Mouse (Mus musculus) heart, embryonic 10.5 days (tissue): ENCODE data around the gene Ubtf. TPM values are rescaled to one million over a fixed set of nuclear protein-coding genes. Genes with fewer than 3 reads are reported as not detected.

Experiments
- DNase-seq: peaks from one replicate; pipeline ENCODE4 v3.0.0-alpha.2; 2017; ENCODE audit warnings: low spot score
- H3K27ac ChIP-seq: fragments of 300-500 bp; sonication (generic); 2 replicates; pipeline ENCODE4 v1.5.1; 2016; ENCODE audit warnings: mild to moderate bottlenecking
- H3K27me3 ChIP-seq: fragments of 300-500 bp; sonication (generic); 2 replicates; pipeline ENCODE4 v1.6.1; 2016; ENCODE audit warnings: mild to moderate bottlenecking; ENCODE audit not compliant: poor library complexity, insufficient read depth, severe bottlenecking
- H3K36me3 ChIP-seq: fragments of 300-500 bp; sonication (generic); 2 replicates; pipeline ENCODE4 v1.6.1; 2016; ENCODE audit warnings: mild to moderate bottlenecking, moderate library complexity
- H3K4me1 ChIP-seq: fragments of 300-500 bp; sonication (generic); 2 replicates; pipeline ENCODE4 v1.6.1; 2016; ENCODE audit warnings: mild to moderate bottlenecking
- H3K4me3 ChIP-seq: fragments of 300-500 bp; sonication (generic); 2 replicates; pipeline ENCODE4 v1.5.1; 2016; ENCODE audit warnings: mild to moderate bottlenecking, moderate library complexity
- H3K9me3 ChIP-seq: fragments of 300-500 bp; sonication (generic); 2 replicates; pipeline ENCODE4 v1.6.1; 2016; ENCODE audit warnings: mild to moderate bottlenecking, moderate library complexity
- WGBS: fragments of 180-500 bp; shearing (Covaris S2); methylation state at CpG from one replicate; pipeline ENCODE4 v1.1.7; 2016; 5-methylcytosine and 5-hydroxymethylcytosine counted together
- polyA plus RNA-seq: library from polyadenylated mRNA; unstranded; fragments of >200 nt; fragmentation: Nextera tagmentation; extraction: Ambion mirVana; gene quantifications from 2 replicates; pipeline ENCODE4 v1.2.1, GENCODE M21; 2016

Ubtf gene
- polyA plus RNA-seq, 1 experiment from 2014 or later, result 75.4 TPM

- no peaks in the 10 kb centered on the region for H3K9me3 ChIP-seq
- H3K27ac ChIP-seq, result peak overlapping the region; percentile 60
- H3K4me3 ChIP-seq, result peak overlapping the region; percentile 33
- no peaks in the 10 kb centered on the region for H3K27me3 ChIP-seq
- WGBS, result 42% methylated on average over 38 of the region's 38 CpGs
- peak; percentile 76 for DNase-seq
- peaks cover 82% of the 10 kb centered on the region for H3K36me3 ChIP-seq
- H3K4me1 ChIP-seq, result peaks cover 45% of the 10 kb centered on the region
These were observed 8.5 kb downstream of the Ubtf start for GRCm38 (mm10) chr11:102310768-102311695.

- DNase-seq, result peak; percentile 75
- H3K9me3 ChIP-seq, result no peaks in the 10 kb centered on the region
- H3K36me3 ChIP-seq, result peaks cover 88% of the 10 kb centered on the region
- peak overlapping the region; percentile 81 for H3K27ac ChIP-seq
- no peaks in the 10 kb centered on the region for H3K27me3 ChIP-seq
- H3K4me1 ChIP-seq, result peaks cover 37% of the 10 kb centered on the region
- WGBS, result 86% methylated on average over 22 of the region's 22 CpGs
- peak overlapping the region; percentile 63 for H3K4me3 ChIP-seq
These were observed 9.5 kb downstream of the Ubtf start for GRCm38 (mm10) chr11:102309821-102310617.

- no peaks in the 10 kb centered on the region for H3K27me3 ChIP-seq
- H3K4me1 ChIP-seq, result peaks cover 37% of the 10 kb centered on the region
- peak overlapping the region; percentile 63 for H3K4me3 ChIP-seq
- H3K27ac ChIP-seq, result peak overlapping the region; percentile 81
- no peaks in the 10 kb centered on the region for H3K9me3 ChIP-seq
- peak; percentile 99 for DNase-seq
- peaks cover 78% of the 10 kb centered on the region for H3K36me3 ChIP-seq
- under 1% methylated on average over 27 of the region's 27 CpGs for WGBS
These were observed 10.6 kb downstream of the Ubtf start for GRCm38 (mm10) chr11:102308979-102309378.

GRCm38 (mm10) chr11:102308104-102308503 lies 11.4 kb downstream of the Ubtf start:
- Histone ChIP-seq H3K9me3 (no peaks in the 10 kb centered on the region), H3K4me1 (peaks cover 34% of the 10 kb centered on the region), H3K36me3 (peaks cover 69% of the 10 kb centered on the region), H3K27me3 (no peaks in the 10 kb centered on the region), H3K4me3 (no peak overlapping the region), H3K27ac (no peak overlapping the region)
- DNase-seq, result peak; percentile 70
- 80% methylated on average over 9 of the region's 9 CpGs for WGBS

GRCm38 (mm10) chr11:102305359-102305758 lies 14.2 kb downstream of the Ubtf start:
- H3K27ac ChIP-seq, result no peak overlapping the region
- 49% methylated on average over 3 of the region's 3 CpGs for WGBS
- no peak overlapping the region for H3K4me3 ChIP-seq
- no peaks in the 10 kb centered on the region for H3K27me3 ChIP-seq
- no peaks in the 10 kb centered on the region for H3K9me3 ChIP-seq
- peaks cover 21% of the 10 kb centered on the region for H3K4me1 ChIP-seq
- DNase-seq, result no peak
- H3K36me3 ChIP-seq, result peaks cover 42% of the 10 kb centered on the region

GRCm38 (mm10) chr11:102304141-102304540 lies 15.4 kb downstream of the Ubtf start:
- no peak overlapping the region for H3K4me3 ChIP-seq
- H3K27ac ChIP-seq, result no peak overlapping the region
- no peaks in the 10 kb centered on the region for H3K9me3 ChIP-seq
- H3K36me3 ChIP-seq, result peaks cover 30% of the 10 kb centered on the region
- WGBS, result 51% methylated on average over 2 of the region's 2 CpGs
- H3K4me1 ChIP-seq, result peaks cover 9% of the 10 kb centered on the region
- no peaks in the 10 kb centered on the region for H3K27me3 ChIP-seq
- no peak for DNase-seq

- Histone ChIP-seq H3K36me3 (0 out of 2 replicates have a peak, but pooled peaks cover under 1% of the 10 kb centered on the region), H3K9me3 (no peaks in the 10 kb centered on the region), H3K27ac (no peak overlapping the region), H3K4me1 (peaks cover 17% of the 10 kb centered on the region), H3K4me3 (no peak overlapping the region), H3K27me3 (no peaks in the 10 kb centered on the region)
- WGBS, result 13% methylated on average over 1 of the region's 1 CpGs
- no peak for DNase-seq
These were observed 19.7 kb downstream of the Ubtf start for GRCm38 (mm10) chr11:102299839-102300238.

GRCm38 (mm10) chr11:102297577-102298556 lies 21.7 kb downstream of the Ubtf start:
- no peaks in the 10 kb centered on the region for H3K27me3 ChIP-seq
- peaks cover 23% of the 10 kb centered on the region for H3K4me1 ChIP-seq
- 24% methylated on average over 27 of the region's 27 CpGs for WGBS
- no peaks in the 10 kb centered on the region for H3K9me3 ChIP-seq
- H3K36me3 ChIP-seq, result peaks cover 20% of the 10 kb centered on the region
- peak overlapping the region; percentile 99 for H3K27ac ChIP-seq
- no peak for DNase-seq
- peak overlapping the region; percentile 90 for H3K4me3 ChIP-seq

GRCm38 (mm10) chr11:102296491-102297472 lies 22.8 kb downstream of the Ubtf start, which contains the start of gene Atxn7l3:
TSS of gene Atxn7l3 (minus strand) at chr11:102296631.
- no peaks in the 10 kb centered on the region for H3K27me3 ChIP-seq
- no peaks in the 10 kb centered on the region for H3K9me3 ChIP-seq
- H3K27ac ChIP-seq, result peak within 1 kb of the TSS; percentile 99
- under 1% methylated on average over 71 of the region's 125 CpGs for whole genome bisulfite sequencing
- H3K4me1 ChIP-seq, result peaks cover 25% of the 10 kb centered on the region
- peaks cover 31% of the 10 kb centered on the region for H3K36me3 ChIP-seq
- peak within 1 kb of the TSS; percentile 90 for H3K4me3 ChIP-seq
- DNase-seq, result peak; percentile 100

GRCm38 (mm10) chr11:102295598-102296471 lies 23.7 kb downstream of the Ubtf start:
- no peak for DNase-seq
- Histone ChIP-seq H3K27me3 (no peaks in the 10 kb centered on the region), H3K4me1 (peaks cover 27% of the 10 kb centered on the region), H3K36me3 (peaks cover 40% of the 10 kb centered on the region), H3K4me3 (peak overlapping the region; percentile 90), H3K9me3 (no peaks in the 10 kb centered on the region), H3K27ac (peak overlapping the region; percentile 99)
- under 1% methylated on average over 47 of the region's 73 CpGs for WGBS
